Mouse (Mus musculus) embryo, embryonic 10.5 days (tissue): ENCODE data around the gene Lztfl1.
A peak's percentile ranks its signal among the peaks of the same experiment; 100 is the strongest.
"Not testable (repeated sequence)": the region's sequence is repeated elsewhere in the genome, so short reads cannot be mapped to it uniquely, and the experiment has no call there.

Source experiments
- DNase-seq: peaks from one replicate; pipeline ENCODE4 v3.0.0-alpha.2; 2015; ENCODE audit warnings: low spot score

The Lztfl1 gene

DNA sequence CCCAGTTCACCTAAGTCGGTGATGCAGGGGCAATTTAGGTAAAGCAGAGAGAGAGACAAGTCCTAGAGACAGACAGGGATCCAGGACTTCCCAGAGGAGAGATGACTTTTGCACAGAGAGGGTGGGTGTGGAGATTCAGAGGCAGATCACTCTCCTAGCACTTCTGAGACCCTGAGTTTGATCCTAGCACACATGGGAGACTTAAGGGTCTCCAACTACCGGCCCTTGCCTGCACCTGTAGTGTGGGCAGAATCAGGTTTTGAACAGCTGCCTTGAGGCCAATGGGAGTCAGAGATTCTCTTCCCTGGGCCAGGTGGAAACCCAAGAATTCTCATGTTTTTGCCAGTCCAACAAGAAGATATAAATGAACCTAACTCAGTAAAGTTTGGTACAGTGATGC lies 38.3 kb downstream of the Lztfl1 start:
- no peak for DNase-seq

DNA sequence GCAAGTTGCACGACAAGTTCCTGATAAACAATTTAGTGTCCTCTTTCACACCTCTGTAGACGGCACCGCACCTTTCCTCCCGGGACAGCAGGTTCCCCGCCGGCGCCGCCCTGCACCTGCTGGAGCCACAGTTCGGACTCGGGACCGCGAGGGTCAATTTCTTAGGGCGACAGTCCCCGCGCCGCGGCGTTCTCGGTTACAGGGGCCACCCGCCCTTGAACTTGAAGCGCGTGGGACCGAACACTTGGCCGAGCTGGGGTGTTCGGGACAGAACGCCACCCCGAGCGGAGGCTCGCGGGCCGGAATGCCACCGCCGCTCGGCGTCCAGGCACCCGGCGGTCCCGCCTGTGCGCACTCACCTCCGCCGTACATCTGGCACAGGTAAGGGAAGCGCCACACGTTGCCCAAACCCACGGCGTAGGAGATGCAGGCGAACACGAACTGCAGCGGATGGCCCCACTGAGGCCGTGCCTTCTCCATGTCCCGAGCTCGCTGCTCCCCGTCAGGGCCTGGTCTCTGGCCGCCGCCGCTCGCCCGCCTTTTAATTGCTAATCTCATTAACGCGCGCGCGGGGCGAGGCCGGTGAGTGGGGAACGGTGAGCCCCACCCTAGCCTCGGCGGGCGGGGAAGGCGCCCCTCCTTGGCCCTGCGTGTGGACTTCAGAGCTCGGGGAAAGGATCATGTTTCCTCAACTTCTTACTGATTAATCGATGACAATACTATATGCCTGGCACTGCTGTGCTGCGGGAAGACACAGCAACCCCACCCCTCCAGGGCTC lies 39.0 kb downstream of the Lztfl1 start, which contains the start of the genes Ccr9 and Slc6a20a:
Gene Ccr9, plus strand, starts transcription at position 113 of the 779 bp plus-strand sequence.
Gene Slc6a20a, minus strand, starts transcription at position 559 of the 779 bp plus-strand sequence.
- peak; percentile 39 for DNase-seq

DNA sequence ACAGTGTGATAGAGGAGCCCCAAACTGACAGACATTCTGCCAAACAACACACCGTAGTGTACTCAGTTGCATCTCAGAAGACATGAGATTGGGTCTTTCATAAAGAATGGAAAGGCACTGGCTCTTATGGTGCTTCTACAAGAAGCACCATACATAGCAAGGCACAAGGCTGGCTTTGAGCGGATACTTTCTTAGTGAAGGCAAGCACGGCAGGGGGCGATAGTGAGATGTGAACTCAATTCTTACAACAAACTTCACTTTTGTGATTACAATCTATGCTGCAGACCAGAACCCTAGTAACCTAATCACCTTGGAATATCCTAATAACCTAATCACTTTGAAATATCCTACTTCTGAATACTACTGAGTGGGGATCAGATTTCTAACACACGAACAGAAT lies 51.9 kb downstream of the Lztfl1 start:
- peak; percentile 71 for DNase-seq

DNA sequence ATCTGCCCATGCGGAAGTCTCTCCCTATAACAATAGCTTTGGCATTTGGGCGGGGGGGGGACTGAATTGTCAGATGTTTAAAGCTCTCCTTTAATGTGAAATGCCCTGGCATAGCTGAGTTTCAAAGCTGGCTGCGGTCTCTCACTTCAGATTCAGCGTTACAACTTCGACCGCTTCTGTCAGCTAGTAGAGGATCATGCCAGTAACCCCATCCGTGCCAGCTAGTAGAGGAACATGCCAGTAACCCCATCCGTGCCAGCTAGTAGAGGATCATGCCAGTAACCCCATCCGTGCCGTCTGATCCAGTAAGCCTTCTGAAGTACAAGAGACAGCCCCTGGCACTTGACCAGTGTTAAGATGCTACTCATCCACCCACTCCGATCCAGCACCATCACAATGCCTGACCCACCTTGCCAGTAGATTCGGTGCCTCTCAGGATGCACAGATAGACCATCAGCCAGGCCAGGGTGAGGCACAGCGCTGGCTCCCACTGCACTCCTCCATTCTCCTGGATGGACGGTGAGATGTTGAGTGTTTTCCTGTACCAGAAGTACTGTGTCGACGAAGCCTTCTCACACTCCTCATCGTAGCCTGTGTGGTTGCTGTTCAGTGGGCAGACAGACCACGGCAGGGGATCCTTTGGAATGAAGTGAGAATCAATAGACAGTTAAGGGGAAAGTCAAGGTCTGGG lies 57.4 kb downstream of the Lztfl1 start:
- DNase-seq, result not testable (repeated sequence)

DNA sequence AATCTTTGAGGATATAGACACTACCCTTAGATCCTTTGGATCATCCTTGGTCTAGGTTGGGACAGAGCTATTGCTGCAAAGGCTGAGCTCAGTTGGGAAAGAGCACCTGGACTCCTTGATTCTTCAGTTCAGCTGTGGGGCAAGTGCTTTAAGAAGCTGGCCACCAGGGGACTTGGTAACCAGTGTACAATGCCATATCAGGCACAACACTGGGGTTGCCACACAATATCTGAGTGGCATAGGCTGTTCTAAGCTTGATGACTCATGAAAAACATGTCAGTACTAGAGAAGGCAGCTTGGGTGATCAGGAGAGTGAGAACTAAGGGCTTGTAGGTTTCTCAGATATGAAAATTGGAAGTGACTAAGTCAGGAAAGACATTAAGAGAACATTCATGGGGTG lies 58.5 kb downstream of the Lztfl1 start:
- DNase-seq, result no peak

DNA sequence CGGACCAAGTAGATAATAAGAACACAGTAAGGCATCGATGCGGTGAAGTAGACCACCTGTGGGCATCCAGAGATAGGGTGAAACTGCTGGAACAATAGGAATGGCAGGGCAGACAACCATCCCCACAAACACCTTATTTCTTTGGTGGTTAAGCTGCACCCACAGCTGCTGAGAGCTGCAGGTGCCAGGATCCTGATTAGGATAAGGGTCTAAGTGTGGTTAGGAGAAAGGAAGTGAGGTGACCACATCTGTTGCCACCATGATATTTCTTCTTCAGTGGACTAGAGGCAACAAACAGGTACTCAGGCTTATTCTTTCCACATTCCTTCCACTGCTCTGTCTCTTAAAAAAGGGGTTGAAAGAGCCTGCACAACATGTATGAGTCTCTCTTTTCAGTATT lies 60.0 kb downstream of the Lztfl1 start:
- DNase-seq, result no peak

DNA sequence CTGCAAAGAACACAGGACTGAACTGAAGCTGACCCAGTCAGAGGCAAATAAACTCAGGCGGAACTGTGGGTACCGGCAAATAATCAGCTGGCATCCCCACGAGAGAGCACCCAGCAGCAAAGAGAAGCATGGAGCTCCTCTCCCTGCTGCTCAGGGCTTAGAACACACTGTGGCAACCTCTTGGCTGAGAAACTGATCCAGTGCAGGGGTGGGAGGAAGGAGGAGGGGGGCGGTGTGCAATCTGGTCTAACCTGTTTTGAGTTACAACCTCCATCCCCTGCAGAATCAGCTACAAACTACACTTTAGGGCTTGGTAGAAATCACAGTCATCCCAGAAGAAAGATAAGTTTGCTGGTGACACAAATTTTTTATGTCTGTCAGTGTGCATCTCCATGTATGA lies 66.1 kb downstream of the Lztfl1 start:
- no peak for DNase-seq

DNA sequence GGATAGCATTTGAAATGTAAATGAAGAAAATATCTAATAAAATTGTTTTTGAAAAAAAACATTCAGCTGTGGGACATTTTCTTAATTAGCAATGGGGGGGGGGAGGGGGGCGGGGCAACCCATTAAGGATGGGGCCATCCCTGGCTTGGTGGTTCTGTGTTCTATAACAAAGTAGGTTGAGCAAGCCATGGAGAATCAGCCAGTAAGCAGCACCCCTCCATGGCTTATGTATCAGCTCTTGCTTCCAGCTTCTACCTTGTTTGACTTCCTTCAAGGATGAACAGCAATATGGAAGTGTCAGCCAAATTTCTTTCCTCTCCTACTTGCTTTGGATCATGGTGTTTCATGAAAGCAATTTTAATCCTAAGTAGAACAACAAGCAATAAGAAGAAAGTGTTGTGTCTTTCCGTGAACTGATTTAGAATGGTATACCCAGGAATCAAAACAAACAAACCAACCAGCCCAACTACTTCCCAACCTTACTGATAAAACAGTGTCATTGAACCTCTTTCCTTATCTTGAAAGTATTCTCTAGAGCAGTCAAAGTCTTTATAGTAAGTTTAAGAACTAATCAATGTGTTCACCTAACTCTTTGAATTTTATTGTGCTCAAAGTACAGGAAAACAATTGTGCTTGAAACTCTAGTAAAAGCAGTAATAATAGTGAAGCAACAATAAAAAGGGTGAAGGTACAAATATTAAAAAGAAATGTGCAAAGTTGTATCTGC lies 67.5 kb downstream of the Lztfl1 start:
- no peak for DNase-seq
